Mouse (Mus musculus) intestine, embryonic 14.5 days (tissue): ENCODE data around the gene Rap1gds1. TPM values are rescaled to one million over a fixed set of nuclear protein-coding genes. Genes with fewer than 3 reads are reported as not detected.

Experiments used
- ATAC-seq: fragments of 200-750 bp; cut with Nextera tagmentation; replicated peaks from 2 replicates; pipeline ENCODE4 v1.8.0; 2017; ENCODE audit warnings: low read depth, moderate number of reproducible peaks, moderate TSS enrichment, moderate library complexity; ENCODE audit not compliant: low FRiP score, low TSS enrichment
- DNase-seq: peaks from one replicate; pipeline ENCODE4 v3.0.0-alpha.2; 2018; ENCODE audit warnings: low spot score
- H3K27ac ChIP-seq: fragments of 300-500 bp; sonication (generic); 2 replicates; pipeline ENCODE4 v1.5.1; 2014; ENCODE audit warnings: low read depth, mild to moderate bottlenecking, control low read depth
- H3K27me3 ChIP-seq: fragments of 300-500 bp; sonication (generic); replicated peaks from 2 replicates; pipeline ENCODE4 v1.6.1; 2014; ENCODE audit warnings: low read length, control low read depth; ENCODE audit not compliant: control insufficient read depth, insufficient read depth
- H3K36me3 ChIP-seq: fragments of 300-500 bp; sonication (generic); 2 replicates; pipeline ENCODE4 v1.6.1; 2014; ENCODE audit warnings: low read length, control low read depth; ENCODE audit not compliant: control insufficient read depth, insufficient read depth
- H3K4me1 ChIP-seq: fragments of 300-500 bp; sonication (generic); replicated peaks from 2 replicates; pipeline ENCODE4 v1.6.1; 2014; ENCODE audit warnings: low read length, control low read depth, mixed read lengths; ENCODE audit not compliant: control insufficient read depth, insufficient read depth
- H3K4me2 ChIP-seq: fragments of 300-500 bp; sonication (generic); 2 replicates; pipeline ENCODE4 v1.6.1; 2014; ENCODE audit warnings: low read length
- H3K4me3 ChIP-seq: fragments of 300-500 bp; sonication (generic); 2 replicates; pipeline ENCODE4 v1.5.1; 2014; ENCODE audit warnings: low read depth, low read length, control low read depth, mixed read lengths
- H3K9ac ChIP-seq: fragments of 300-500 bp; sonication (generic); 2 replicates; pipeline ENCODE4 v1.6.1; 2014; ENCODE audit warnings: mild to moderate bottlenecking, low read length
- H3K9me3 ChIP-seq: fragments of 300-500 bp; sonication (generic); 2 replicates; pipeline ENCODE4 v1.6.1; 2016; ENCODE audit warnings: low read length, control low read depth; ENCODE audit not compliant: control insufficient read depth
- WGBS: fragments of 180-500 bp; shearing (Covaris S2); extraction: QIAGEN DNeasy Blood & Tissue Kit; methylation state at CpG from one replicate; pipeline ENCODE4 v1.1.7; 2014; 5-methylcytosine and 5-hydroxymethylcytosine counted together
- polyA plus RNA-seq: library from polyadenylated mRNA; unstranded; fragments of >200 nt; fragmentation: Nextera tagmentation; extraction: Ambion mirVana; gene quantifications from 2 replicates; pipeline ENCODE4 v1.2.1, GENCODE M21; 2014

Rap1gds1 gene
- polyA plus RNA-seq, 1 experiment from 2014 or later = 61.4 TPM

DNA sequence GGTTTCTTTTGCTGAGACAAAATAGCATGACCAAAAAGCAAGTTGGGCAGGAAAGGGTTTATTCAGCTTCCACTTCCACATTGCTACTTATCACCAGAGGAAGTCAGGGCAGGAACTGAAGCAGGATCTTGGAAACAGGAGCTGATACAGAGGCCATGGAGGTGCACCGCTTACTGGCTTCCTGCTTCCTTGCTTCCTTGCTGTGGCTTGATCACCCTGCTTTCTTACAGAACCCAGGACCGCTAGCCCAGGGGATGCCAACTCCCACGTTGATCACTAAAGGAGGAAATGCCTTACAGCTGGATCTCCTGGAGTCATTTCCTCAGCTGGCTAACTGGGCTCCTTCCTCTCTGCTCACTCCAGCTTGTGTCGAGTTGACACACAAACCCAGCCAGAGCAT, 197.3 kb downstream of the Rap1gds1 start:
- Histone ChIP-seq H3K4me3 (no peak overlapping the region), H3K4me1 (peaks cover 9% of the 10 kb centered on the region), H3K36me3 (no peaks in the 10 kb centered on the region), H3K27me3 (no peaks in the 10 kb centered on the region), H3K9ac (no peak overlapping the region), H3K27ac (peak overlapping the region; percentile 67; the same call in 1 of the 2 replicates), H3K4me2 (no peak overlapping the region), H3K9me3 (no peaks in the 10 kb centered on the region)
- no peak for DNase-seq
- WGBS = 57% methylated on average over 4 of the region's 4 CpGs
- no peak for ATAC-seq

DNA sequence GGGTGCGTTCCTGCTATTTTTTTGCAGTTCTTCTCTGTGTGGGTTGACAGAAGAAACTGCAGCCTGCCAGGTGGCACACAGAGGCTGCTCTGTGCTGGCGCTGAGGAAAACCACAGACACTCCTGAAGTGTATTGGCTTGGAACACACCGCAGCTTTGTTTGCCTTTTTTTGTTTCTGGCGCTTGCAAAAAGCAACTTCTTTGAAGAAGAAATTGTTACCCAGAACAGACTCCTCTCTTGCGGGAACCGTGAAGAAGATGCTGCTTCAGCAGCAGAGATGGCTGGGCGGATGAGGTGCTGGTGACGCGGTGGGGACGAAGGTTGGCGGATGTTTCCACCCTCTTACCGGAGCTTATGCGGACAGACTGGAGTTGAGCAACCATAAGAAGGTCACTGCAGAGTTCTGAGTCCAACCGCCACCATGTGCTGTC, 198.1 kb downstream of the Rap1gds1 start:
- no peak overlapping the region for H3K9ac ChIP-seq
- H3K36me3 ChIP-seq = no peaks in the 10 kb centered on the region
- ATAC-seq (no peak), DNase-seq (no peak)
- H3K9me3 ChIP-seq = no peaks in the 10 kb centered on the region
- H3K4me1 ChIP-seq = peaks cover 9% of the 10 kb centered on the region
- H3K4me3 ChIP-seq = no peak overlapping the region
- H3K27ac ChIP-seq = peak overlapping the region; percentile 67
- H3K27me3 ChIP-seq = no peaks in the 10 kb centered on the region
- H3K4me2 ChIP-seq = peak overlapping the region; percentile 18; the same call in 1 of the 2 replicates
- 61% methylated on average over 14 of the region's 14 CpGs for WGBS

DNA sequence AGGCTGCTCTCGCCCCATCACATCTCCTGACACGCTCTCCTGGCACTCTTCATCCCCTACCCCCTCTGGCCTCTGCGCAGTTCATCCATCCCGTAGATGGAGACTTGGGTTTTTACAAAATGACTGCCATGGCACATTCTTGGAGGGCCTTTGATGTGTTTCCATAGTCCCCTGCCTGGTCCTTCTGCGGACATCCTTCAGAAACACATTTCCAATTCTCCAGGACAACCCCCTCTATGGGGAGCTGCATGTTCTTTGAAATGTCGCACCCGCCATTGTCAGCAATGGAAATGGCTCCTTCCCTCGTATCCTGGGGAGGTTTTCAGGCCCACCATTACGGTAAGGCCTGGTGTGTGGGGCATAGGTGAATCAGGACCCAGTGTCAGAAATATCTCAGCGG, 198.6 kb downstream of the Rap1gds1 start:
- Histone ChIP-seq H3K4me3 (no peak overlapping the region), H3K4me1 (peaks cover 9% of the 10 kb centered on the region), H3K27ac (peak overlapping the region; percentile 67; the same call in 1 of the 2 replicates), H3K4me2 (0 out of 2 replicates have a peak overlapping the region, but pooled peaks have one; percentile 18), H3K9me3 (no peaks in the 10 kb centered on the region), H3K27me3 (no peaks in the 10 kb centered on the region), H3K9ac (no peak overlapping the region), H3K36me3 (no peaks in the 10 kb centered on the region)
- DNase-seq (no peak), ATAC-seq (no peak)
- WGBS = 68% methylated on average over 10 of the region's 10 CpGs

DNA sequence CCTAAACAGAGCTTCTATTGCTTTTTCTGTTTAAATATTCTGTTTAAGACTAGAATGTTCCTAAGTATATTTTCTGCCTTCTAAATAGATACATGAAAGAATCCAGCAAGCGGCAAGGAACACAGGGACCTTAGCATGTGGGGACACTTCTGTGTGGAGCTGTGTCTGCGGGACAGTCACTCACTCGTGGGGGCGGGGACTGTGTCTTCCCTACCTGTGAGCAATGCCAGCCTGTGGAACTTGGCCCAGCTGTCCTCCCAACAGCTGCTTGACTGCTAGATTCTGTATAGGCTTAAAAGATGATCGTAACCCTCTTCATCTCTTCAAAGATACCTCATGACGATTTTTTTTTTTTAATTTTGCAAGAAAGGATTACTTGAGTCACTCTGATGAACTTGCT, 199.1 kb downstream of the Rap1gds1 start:
- Histone ChIP-seq H3K9ac (no peak overlapping the region), H3K27ac (no peak overlapping the region), H3K4me3 (no peak overlapping the region), H3K9me3 (no peaks in the 10 kb centered on the region), H3K27me3 (no peaks in the 10 kb centered on the region), H3K4me1 (peaks cover 9% of the 10 kb centered on the region), H3K4me2 (no peak overlapping the region), H3K36me3 (no peaks in the 10 kb centered on the region)
- WGBS = 84% methylated on average over 6 of the region's 6 CpGs
- DNase-seq = no peak
- ATAC-seq = no peak

Other genes with a start within 250 kb of the Rap1gds1 start
- gene Stpg2, start 130.5 kb upstream of the Rap1gds1 start, polyA plus RNA-seq = not detected in 2 replicates